Mouse (Mus musculus) erythroid progenitor cell, adult 5-6 weeks (primary cell): ENCODE results near the gene Ppef2. TPM values are rescaled to one million over a fixed set of nuclear protein-coding genes. Genes with fewer than 3 reads are reported as not detected.
"Not testable (repeated sequence)": the region's sequence is repeated elsewhere in the genome, so short reads cannot be mapped to it uniquely, and the experiment has no call there.

Source experiments
- ATAC-seq: replicated peaks from 2 replicates; pipeline ENCODE4 v1.8.0; 2016; ENCODE audit warnings: moderate number of reproducible peaks, mild to moderate bottlenecking, moderate TSS enrichment, inconsistent platforms; ENCODE audit not compliant: poor library complexity, low FRiP score, severe bottlenecking
- total RNA-seq, 2 experiments: library from RNA; stranded (forward) in 1 of 2; stranded (reverse) in 1 of 2; fragments of 150-400 nt in 1 of 2; fragments of 186-747, 209-891 nt in 1 of 2; gene quantifications; 2 replicates each; pipeline versions ENCODE4 v1.2.3 to v1.2.4; 2015 to 2017; ENCODE audit warnings: low replicate concordance in 2 of 2

The Ppef2 gene
- total RNA-seq, 2 experiments from 2014 or later, result not detected

DNA sequence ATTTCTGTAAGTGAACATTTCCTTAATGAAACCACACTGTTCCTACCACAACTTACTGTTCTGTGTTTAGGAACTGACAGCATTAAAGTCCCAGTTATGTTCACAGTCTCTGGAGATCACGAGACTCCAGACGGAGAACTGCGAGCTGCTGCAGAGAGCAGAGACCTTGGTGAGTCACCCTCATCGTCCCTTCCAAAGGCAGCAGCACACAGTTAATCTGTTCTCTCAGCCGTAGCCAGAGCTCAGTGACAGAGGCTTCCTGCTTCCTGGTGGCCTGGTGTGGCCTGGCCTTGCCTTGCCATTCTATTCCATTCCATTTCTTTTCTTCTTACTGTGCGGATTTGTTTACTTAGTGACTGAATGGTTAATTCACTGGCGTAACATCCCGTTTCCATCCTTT lies 57.8 kb downstream of the Ppef2 start:
- ATAC-seq, result no peak

DNA sequence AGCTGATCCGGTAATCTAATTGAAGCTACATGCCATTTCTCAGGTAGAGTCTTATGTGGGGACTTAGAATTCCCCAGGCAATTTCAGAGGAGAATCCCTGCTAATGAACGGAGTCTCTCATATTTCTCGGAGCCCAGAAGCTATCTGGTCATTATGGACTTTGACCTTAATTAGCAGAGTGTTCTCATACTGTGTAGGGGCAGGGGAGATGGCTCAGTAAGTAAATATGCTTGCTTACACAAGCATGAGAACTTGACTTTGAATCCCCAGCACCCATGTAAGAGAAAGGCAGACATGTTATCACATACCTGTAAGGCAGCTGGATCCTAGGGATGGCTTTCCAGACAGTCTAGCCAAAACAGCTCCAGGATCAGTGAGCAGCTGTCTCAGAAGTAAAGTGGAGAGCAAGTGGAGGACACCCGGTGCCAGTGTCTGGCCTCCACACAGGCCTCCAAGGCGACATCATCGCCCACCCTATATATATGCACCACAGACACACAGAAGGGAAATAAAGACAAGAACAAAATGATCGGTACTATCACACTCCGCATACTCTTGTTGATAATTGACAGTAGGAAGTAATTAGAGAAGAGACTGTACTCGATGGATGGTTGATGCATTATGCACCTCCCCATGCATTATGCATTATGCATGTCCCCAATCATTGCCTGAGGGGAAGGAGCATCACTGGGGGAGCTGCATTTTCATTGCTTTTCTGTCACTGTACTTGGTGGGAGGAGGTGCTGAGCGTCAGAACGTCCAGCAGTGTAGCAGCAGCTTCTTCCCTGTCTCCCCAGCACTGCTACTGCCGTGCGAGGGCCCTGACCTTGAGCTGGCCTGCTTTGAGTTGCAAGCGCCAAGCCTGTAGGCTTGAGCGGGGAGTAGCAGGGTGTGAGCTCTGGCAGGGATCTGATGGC lies 58.9 kb downstream of the Ppef2 start:
- ATAC-seq, result 0 out of 2 replicates have a peak, but pooled peaks have one; percentile 27

DNA sequence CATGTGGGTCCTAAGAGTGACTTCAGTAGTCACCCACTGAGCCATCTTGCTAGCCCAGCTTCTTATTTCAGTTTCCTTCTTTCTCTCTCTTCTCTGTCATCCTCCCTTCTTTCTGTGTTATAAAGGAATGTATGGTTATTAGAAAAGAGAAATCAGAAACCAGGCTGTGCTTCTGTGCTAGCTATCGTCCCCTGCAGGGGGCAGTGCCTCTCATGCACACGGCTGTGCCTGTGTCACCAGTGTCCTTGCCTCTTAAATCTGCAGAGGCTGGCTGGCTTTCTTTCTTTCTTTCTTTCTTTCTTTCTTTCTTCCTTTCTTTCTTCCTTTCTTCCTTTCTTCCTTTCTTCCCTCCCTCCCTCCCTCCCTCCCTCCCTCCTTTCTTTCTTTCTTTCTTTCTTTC lies 60.4 kb downstream of the Ppef2 start:
- not testable (repeated sequence) for ATAC-seq

DNA sequence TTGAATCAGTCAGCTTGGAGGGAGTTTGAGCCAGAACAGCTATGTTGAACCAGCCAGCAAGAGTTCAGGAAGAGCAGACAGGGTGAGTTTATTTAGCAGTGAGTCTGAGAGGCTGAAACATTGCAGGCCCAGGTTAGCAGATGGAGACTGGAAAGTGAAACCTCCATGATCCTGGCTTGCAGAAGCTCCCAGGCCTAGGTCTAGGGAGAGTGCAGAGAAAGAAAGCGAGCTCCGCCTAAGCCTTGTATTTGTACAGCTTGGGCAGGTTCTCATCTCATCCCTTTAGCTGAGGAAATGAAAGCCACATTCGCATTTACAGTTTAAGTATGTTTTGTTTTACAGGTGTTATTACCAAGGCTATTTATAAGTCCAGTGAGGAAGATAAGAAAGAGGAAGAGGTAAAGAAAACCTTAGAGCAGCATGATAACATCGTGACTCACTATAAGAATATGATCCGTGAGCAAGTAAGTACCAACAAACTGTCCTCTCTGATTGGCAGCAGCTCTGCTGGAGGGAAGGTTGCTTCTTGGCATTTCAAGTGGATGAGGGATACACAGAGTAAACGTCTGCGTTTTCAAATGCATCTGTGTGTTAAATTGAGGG lies 67.1 kb downstream of the Ppef2 start:
- ATAC-seq, result no peak

DNA sequence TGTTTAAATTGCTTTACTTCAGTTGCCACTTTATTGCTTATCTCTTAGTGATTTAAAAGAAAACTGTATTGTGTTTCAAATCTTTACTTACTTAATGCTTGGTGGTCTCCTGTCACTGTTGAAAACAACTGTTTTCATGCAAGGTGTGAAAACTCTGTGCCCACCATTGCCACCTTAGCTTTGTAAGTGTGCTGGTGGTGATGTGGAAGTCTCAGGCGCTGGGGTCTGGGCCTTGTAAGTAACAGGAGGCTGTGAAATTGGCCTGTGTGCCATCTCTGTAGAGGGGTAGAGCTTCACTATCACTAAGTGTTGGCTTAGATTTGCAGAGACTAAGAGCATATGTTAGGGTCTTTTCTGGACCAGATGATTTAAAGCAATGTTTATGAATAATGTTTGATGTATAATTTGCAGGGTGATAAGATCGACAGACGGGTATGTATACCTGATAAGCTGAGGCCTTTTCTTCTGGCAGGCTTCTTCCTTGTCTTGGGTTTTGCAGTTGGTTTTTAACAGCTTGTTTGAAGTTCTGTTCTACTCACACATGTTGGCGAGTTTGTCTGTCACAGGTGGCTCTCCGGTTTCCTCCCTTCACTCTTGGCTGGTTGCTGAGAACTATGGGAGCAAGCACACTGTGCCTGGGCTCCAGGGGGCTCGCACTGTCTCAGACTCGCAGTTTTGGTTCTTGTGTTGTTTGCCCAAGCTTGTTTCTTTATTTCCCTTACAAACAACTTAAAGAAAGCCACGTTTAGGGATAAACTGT lies 72.8 kb downstream of the Ppef2 start:
- no peak for ATAC-seq

Other genes with a start within 250 kb of the Ppef2 start
- 0.42 TPM in 1 of 2 replicates, not detected in the other for gene Cdkl2, start 212.4 kb downstream of the Ppef2 start, total RNA-seq (2015; ENCODE audit: low replicate concordance)
- 2.0 TPM in 1 of 2 replicates, not detected in the other for gene Cdkl2, start 212.4 kb downstream of the Ppef2 start, total RNA-seq (2017; ENCODE audit: low replicate concordance)
- gene G3bp2, start 172.6 kb downstream of the Ppef2 start, total RNA-seq (2015; ENCODE audit: low replicate concordance), result 40.0 and 47.8 TPM in 2 replicates
- 60.5 and 68.3 TPM in 2 replicates for gene G3bp2, start 172.6 kb downstream of the Ppef2 start, total RNA-seq (2017; ENCODE audit: low replicate concordance)
- gene Uso1, start 118.3 kb downstream of the Ppef2 start, total RNA-seq (2015; ENCODE audit: low replicate concordance), result 28.5 and 44.9 TPM in 2 replicates
- 20.8 and 36.7 TPM in 2 replicates for gene Uso1, start 118.3 kb downstream of the Ppef2 start, total RNA-seq (2017; ENCODE audit: low replicate concordance)
- gene U90926, start 40.9 kb downstream of the Ppef2 start, total RNA-seq (2015; ENCODE audit: low replicate concordance), result not detected in 2 replicates
- gene U90926, start 40.9 kb downstream of the Ppef2 start, total RNA-seq (2017; ENCODE audit: low replicate concordance), result not detected in 2 replicates
- gene Naaa, start 21.9 kb upstream of the Ppef2 start, total RNA-seq (2015; ENCODE audit: low replicate concordance), result 8.8 and 26.7 TPM in 2 replicates
- 7.8 and 8.3 TPM in 2 replicates for gene Naaa, start 21.9 kb upstream of the Ppef2 start, total RNA-seq (2017; ENCODE audit: low replicate concordance)
- gene Sdad1, start 54.2 kb upstream of the Ppef2 start, total RNA-seq (2015; ENCODE audit: low replicate concordance), result 7.9 and 8.0 TPM in 2 replicates
- gene Sdad1, start 54.2 kb upstream of the Ppef2 start, total RNA-seq (2017; ENCODE audit: low replicate concordance), result 6.9 and 8.0 TPM in 2 replicates
- gene Cxcl9, start 71.8 kb upstream of the Ppef2 start, total RNA-seq (2015; ENCODE audit: low replicate concordance), result 0.84 and 2.5 TPM in 2 replicates
- gene Cxcl9, start 71.8 kb upstream of the Ppef2 start, total RNA-seq (2017; ENCODE audit: low replicate concordance), result 1.4 and 23.5 TPM in 2 replicates
- not detected in 2 replicates for gene Art3, start 75.5 kb upstream of the Ppef2 start, total RNA-seq (2015; ENCODE audit: low replicate concordance)
- not detected in 2 replicates for gene Art3, start 75.5 kb upstream of the Ppef2 start, total RNA-seq (2017; ENCODE audit: low replicate concordance)
- gene Cxcl10, start 92.6 kb upstream of the Ppef2 start, total RNA-seq (2015; ENCODE audit: low replicate concordance), result 6.1 and 18.4 TPM in 2 replicates
- gene Cxcl10, start 92.6 kb upstream of the Ppef2 start, total RNA-seq (2017; ENCODE audit: low replicate concordance), result 1.7 and 2.8 TPM in 2 replicates
- 22.3 and 32.3 TPM in 2 replicates for gene Nup54, start 178.9 kb upstream of the Ppef2 start, total RNA-seq (2015; ENCODE audit: low replicate concordance)
- gene Nup54, start 178.9 kb upstream of the Ppef2 start, total RNA-seq (2017; ENCODE audit: low replicate concordance), result 16.3 and 19.8 TPM in 2 replicates